Mouse (Mus musculus) hindbrain, embryonic 13.5 days (tissue): ENCODE results near the gene Izumo1r. TPM values are rescaled to one million over a fixed set of nuclear protein-coding genes. Genes with fewer than 3 reads are reported as not detected.

ENCODE experiments used
- ATAC-seq: fragments of 200-750 bp; cut with Nextera tagmentation; 2 replicates; pipeline ENCODE4 v1.8.0; 2017; ENCODE audit warnings: moderate TSS enrichment; ENCODE audit not compliant: low FRiP score
- H3K27ac ChIP-seq: fragments of 300-500 bp; sonication (generic); 2 replicates; pipeline ENCODE4 v1.5.1; 2015; ENCODE audit warnings: inconsistent platforms, mild to moderate bottlenecking, moderate library complexity
- H3K27me3 ChIP-seq: fragments of 300-500 bp; sonication (generic); 2 replicates; pipeline ENCODE4 v1.6.1; 2015; ENCODE audit warnings: mild to moderate bottlenecking, inconsistent platforms
- H3K36me3 ChIP-seq: fragments of 300-500 bp; sonication (generic); 2 replicates; pipeline ENCODE4 v1.6.1; 2015; ENCODE audit warnings: mild to moderate bottlenecking, inconsistent platforms
- H3K4me1 ChIP-seq: fragments of 300-500 bp; sonication (generic); replicated peaks from 2 replicates; pipeline ENCODE4 v1.6.1; 2015; ENCODE audit warnings: inconsistent platforms
- H3K4me2 ChIP-seq: fragments of 300-500 bp; sonication (generic); 2 replicates; pipeline ENCODE4 v1.6.1; 2015; ENCODE audit warnings: inconsistent platforms, mild to moderate bottlenecking, moderate library complexity
- H3K4me3 ChIP-seq: fragments of 300-500 bp; sonication (generic); 2 replicates; pipeline ENCODE4 v1.5.1; 2015; ENCODE audit warnings: mild to moderate bottlenecking, inconsistent platforms
- H3K9ac ChIP-seq: fragments of 300-500 bp; sonication (generic); 2 replicates; pipeline ENCODE4 v1.6.1; 2015; ENCODE audit warnings: mild to moderate bottlenecking, inconsistent platforms
- H3K9me3 ChIP-seq: fragments of 300-500 bp; sonication (generic); 2 replicates; pipeline ENCODE4 v1.6.1; 2016; ENCODE audit warnings: inconsistent platforms
- WGBS: fragments of 180-500 bp; shearing (Covaris S2); methylation state at CpG from one replicate; pipeline ENCODE4 v1.1.7; 2015; 5-methylcytosine and 5-hydroxymethylcytosine counted together
- polyA plus RNA-seq: library from polyadenylated mRNA; unstranded; fragments of >200 nt; fragmentation: Nextera tagmentation; extraction: Ambion mirVana; gene quantifications from 2 replicates; pipeline ENCODE4 v1.2.1, GENCODE M21; 2015

The Izumo1r gene
- polyA plus RNA-seq, 1 experiment from 2014 or later = not detected

DNA sequence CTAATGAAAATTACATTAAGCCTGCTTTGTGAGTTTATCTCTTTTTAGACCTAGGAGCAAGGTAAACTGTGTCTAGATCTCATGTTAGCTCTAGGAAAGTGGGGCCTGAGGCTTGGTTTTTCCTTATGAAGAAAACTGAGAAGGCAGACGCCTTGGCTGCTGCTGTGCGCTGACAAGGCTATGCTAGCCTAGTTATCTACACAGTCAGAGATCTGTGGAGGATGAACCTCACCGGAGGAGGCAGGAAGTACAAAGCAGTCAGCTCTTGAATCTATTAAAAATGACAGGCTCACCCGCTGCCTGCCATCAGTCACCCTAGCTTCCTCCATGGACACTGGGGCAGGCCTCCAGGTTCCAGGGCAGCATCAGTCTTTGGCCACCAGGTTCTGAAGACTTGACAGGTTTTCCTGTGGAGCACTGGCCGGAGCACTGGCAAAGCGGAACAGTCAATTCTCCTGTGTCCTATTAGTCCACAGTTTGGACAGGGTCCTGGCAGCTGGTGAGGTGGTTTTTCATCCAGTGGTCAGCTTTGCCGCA lies 45.5 kb downstream of the Izumo1r start:
- no peak overlapping the region for H3K4me3 ChIP-seq
- ATAC-seq = no peak

DNA sequence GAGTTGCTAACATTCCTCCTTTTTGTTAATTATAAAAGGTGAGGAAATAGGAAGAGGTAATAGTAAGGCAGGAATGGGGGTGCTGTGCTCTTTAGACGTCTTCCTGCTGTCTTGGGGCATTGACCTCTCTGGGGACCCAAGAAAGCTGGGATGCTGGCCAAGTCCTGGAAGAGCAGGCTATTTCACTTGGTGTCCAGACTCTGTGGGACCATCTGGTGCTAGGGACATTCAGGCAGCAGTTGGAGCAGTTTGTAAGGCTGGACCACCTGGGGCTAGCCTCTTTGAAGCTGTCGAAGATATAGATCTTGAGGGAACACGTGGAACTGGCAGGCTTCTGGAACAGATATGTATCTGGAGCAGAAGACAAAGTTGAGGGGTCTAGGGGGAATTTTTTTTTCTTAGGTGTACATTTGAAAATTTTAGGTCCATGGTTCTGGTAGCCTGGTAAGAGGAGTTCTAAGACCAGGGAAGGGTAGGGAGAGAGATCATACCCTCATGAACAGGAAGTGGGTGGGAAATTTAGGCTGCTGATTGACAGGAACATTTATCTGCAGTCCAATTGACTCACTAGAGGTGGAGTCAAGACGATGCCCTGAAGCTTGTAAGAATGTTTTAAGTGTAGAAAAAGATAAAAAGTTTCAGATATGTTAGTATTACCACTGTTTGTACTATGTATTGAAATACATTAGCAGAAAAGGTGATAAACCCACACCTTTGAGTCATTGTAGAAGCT lies 46.7 kb downstream of the Izumo1r start:
- 55% methylated on average over 4 of the region's 4 CpGs for WGBS
- H3K27me3 ChIP-seq = peaks cover 38% of the 10 kb centered on the region
- 0 out of 2 replicates have a peak, but pooled peaks cover under 1% of the 10 kb centered on the region for H3K9me3 ChIP-seq
- H3K4me3 ChIP-seq = no peak overlapping the region
- ATAC-seq = no peak
- H3K4me1 ChIP-seq = peaks cover 15% of the 10 kb centered on the region
- H3K4me2 ChIP-seq = no peak overlapping the region
- H3K27ac ChIP-seq = no peak overlapping the region
- H3K9ac ChIP-seq = no peak overlapping the region
- no peaks in the 10 kb centered on the region for H3K36me3 ChIP-seq

More for the DNA sequence above, 45.5 kb downstream of the Izumo1r start:
- Histone ChIP-seq H3K9ac (no peak overlapping the region), H3K4me2 (no peak overlapping the region), H3K9me3 (no peaks in the 10 kb centered on the region), H3K27me3 (peaks cover 49% of the 10 kb centered on the region), H3K4me1 (peaks cover 15% of the 10 kb centered on the region), H3K27ac (no peak overlapping the region), H3K36me3 (no peaks in the 10 kb centered on the region)
- WGBS = 77% methylated on average over 7 of the region's 7 CpGs

DNA sequence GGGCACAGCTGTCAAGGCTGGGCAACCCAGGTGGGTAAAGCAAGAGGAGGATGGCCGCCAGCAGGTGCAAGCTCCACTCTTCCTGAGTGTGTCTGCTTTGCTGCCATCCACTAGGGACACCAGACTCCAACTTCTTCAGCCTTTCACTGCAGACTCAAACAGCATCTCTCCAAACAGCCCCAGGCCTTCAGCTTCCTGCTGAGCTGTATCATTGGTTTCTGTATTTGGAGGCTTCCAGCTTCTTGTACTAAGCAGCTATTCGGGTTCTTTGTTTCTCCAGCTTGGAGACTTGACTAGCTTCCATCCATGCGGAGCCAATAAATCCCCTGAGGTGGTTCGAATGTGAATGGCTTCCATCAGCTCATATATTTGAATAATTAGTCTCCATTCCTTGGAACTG lies 49.2 kb downstream of the Izumo1r start:
- no peak overlapping the region for H3K9ac ChIP-seq
- H3K36me3 ChIP-seq = no peaks in the 10 kb centered on the region
- peaks cover 19% of the 10 kb centered on the region for H3K27me3 ChIP-seq
- H3K4me3 ChIP-seq = no peak overlapping the region
- H3K27ac ChIP-seq = no peak overlapping the region
- peaks cover 5% of the 10 kb centered on the region; the same call in 1 of the 2 replicates for H3K4me1 ChIP-seq
- no peak overlapping the region for H3K4me2 ChIP-seq
- WGBS = 61% methylated on average over 4 of the region's 4 CpGs
- 0 out of 2 replicates have a peak, but pooled peaks have one; percentile 24 for ATAC-seq
- 0 out of 2 replicates have a peak, but pooled peaks cover 9% of the 10 kb centered on the region for H3K9me3 ChIP-seq

DNA sequence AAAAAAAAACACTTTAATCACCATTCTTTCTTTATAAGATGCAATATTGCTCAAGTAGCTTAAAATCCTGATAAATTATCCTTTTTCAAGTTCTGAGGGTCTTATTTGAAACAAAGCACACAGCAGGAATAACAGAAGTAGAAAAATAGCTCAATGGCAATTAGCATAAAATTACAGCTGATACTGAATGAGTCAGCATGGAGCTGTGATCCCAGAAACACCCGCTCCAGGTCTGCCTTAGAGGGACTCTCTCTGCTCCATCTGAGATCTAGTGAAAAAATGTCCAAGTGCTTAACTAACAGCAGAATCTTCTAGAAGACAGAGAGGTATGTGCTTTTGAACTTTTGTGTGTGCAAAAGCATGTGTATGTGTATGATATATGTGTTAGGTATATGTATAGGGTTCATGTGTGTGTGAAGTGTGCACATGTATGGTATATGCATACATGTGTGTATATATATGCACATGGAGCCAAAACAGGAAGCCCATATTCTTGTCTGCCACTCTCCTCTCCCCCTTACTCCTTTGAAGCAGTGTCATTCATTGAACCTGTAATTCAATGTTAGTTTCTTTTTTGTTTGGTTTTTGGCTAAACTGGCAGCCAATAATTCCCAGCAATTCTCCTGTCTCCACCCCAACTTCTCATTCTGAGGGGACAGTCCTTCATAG lies 55.3 kb downstream of the Izumo1r start:
- no peak overlapping the region for H3K4me2 ChIP-seq
- no peaks in the 10 kb centered on the region for H3K4me1 ChIP-seq
- no peak overlapping the region for H3K4me3 ChIP-seq
- H3K27ac ChIP-seq = no peak overlapping the region
- 0 out of 2 replicates have a peak, but pooled peaks cover 9% of the 10 kb centered on the region for H3K9me3 ChIP-seq
- H3K27me3 ChIP-seq = no peaks in the 10 kb centered on the region
- H3K36me3 ChIP-seq = no peaks in the 10 kb centered on the region
- 68% methylated on average over 1 of the region's 1 CpGs for WGBS
- ATAC-seq = no peak
- H3K9ac ChIP-seq = no peak overlapping the region

DNA sequence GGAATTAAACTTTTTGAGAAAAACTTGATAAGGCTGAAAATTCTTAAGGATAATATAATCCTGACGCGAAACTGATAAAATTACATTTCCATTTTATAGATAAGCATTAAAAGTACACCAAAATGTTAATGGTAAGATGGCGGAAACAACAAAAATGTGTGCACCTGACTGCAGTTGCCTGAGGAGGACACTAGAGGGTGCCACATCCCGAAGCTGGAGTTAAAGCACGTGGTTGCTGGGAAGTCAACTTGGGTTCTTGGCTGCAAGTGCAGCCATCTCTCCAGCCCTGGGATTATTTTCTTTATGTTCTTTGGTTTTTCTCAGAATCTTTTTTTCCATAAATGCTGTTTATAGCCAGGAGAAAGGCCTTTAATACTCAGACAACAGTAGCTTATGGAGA lies 57.3 kb downstream of the Izumo1r start:
- ATAC-seq = no peak
- Histone ChIP-seq H3K36me3 (no peaks in the 10 kb centered on the region), H3K9ac (no peak overlapping the region), H3K27ac (no peak overlapping the region), H3K4me2 (no peak overlapping the region), H3K9me3 (0 out of 2 replicates have a peak, but pooled peaks cover 2% of the 10 kb centered on the region), H3K27me3 (no peaks in the 10 kb centered on the region), H3K4me3 (no peak overlapping the region), H3K4me1 (no peaks in the 10 kb centered on the region)
- WGBS = 52% methylated on average over 5 of the region's 5 CpGs

DNA sequence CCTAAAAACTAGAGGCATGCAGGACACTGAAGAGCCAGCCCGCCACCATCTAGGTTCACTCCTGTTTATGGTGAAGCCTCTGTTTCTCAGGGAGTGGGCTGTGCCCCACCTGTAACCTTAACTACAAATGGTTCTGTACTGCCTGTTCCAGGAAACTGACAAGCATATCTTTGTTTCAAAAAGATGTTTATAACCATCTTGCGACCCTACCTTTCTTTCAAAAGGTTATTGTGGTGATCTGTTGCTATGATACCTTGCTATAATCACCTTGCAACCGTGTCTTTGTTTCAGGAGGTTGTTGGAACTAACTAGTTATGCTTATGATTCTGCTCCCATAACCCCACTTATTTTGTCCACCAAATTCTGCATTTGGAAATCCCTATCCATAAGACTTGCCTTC lies 59.8 kb downstream of the Izumo1r start:
- no peak overlapping the region for H3K27ac ChIP-seq
- H3K4me1 ChIP-seq = peaks cover 6% of the 10 kb centered on the region
- H3K9me3 ChIP-seq = no peaks in the 10 kb centered on the region
- no peaks in the 10 kb centered on the region for H3K36me3 ChIP-seq
- H3K4me2 ChIP-seq = no peak overlapping the region
- H3K4me3 ChIP-seq = no peak overlapping the region
- WGBS = 91% methylated on average over 3 of the region's 3 CpGs
- no peak for ATAC-seq
- no peak overlapping the region for H3K9ac ChIP-seq
- H3K27me3 ChIP-seq = no peaks in the 10 kb centered on the region

DNA sequence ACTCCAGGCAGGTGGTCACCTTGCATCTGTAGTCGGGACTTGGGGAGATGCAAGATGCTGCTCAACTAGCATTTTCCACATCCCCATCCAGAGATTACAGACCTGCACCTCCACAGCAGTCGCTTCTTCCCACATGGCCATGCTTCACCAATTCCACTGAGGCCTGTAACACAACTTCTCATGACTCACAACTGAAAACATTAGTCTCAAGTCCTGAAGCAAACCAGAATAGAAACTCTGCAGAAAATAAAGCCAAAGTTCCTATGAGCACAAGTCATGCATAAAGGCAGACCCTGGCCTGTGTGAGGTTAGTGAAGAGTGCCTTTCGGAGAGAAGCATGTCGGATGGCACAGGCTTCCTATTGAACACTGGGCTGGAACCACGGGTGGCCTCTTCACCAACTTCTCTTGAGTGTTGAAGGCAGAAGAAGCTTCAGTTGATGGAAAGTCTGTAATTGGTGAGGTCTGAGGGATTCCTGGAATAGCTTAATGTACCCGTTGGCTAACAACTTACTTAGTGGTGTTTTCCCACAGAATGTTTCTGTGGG lies 60.4 kb downstream of the Izumo1r start:
- Histone ChIP-seq H3K9ac (no peak overlapping the region), H3K4me3 (no peak overlapping the region), H3K27ac (no peak overlapping the region), H3K4me1 (peaks cover 6% of the 10 kb centered on the region), H3K4me2 (no peak overlapping the region), H3K9me3 (no peaks in the 10 kb centered on the region), H3K27me3 (no peaks in the 10 kb centered on the region), H3K36me3 (no peaks in the 10 kb centered on the region)
- no peak for ATAC-seq
- WGBS = 94% methylated on average over 6 of the region's 6 CpGs

DNA sequence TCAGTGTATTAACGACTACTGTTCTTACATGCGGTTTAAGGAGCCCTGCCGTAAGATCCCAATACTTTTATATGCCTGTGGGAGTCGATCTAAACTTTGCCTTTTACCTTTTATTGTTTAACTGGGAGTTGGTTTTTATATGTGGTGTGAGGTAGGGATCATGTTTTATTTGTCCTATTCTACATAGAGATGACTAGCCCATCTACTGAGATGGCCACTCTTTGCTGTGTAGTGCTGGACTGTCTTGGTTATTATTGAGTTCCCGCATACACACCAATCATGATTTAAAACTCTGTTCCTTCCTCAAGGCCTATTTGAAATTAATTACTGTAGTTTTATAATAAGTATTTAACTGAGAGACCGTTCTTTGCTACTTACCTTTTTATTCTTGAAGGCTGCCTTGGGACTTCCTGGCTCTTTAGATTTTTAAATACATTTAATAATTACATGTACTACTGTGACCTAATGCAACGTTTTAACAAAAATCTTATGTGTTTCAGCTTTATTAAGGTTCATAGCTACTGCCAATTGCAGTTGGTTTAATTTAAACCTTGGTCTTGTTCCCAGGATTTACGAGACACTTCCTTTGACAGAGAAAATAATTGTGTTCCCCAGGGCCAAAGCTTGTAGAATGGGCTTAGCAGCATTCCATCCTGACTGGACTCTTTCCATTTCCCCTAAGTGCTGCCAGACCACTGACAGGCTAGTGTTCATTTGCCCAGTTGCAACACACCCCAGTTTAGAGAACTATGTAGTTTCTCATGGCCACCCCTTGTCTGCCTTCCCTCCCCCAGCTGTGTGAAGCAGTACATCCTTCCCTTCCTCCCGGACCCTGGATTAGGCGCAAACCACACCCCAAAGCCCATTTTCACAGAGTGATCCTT lies 61.6 kb downstream of the Izumo1r start:
- ATAC-seq = no peak
- no peaks in the 10 kb centered on the region for H3K27me3 ChIP-seq
- H3K9ac ChIP-seq = no peak overlapping the region
- no peaks in the 10 kb centered on the region for H3K36me3 ChIP-seq
- H3K4me2 ChIP-seq = no peak overlapping the region
- H3K4me1 ChIP-seq = peaks cover 6% of the 10 kb centered on the region
- H3K4me3 ChIP-seq = no peak overlapping the region
- WGBS = 85% methylated on average over 10 of the region's 10 CpGs
- no peak overlapping the region for H3K27ac ChIP-seq
- H3K9me3 ChIP-seq = no peaks in the 10 kb centered on the region

DNA sequence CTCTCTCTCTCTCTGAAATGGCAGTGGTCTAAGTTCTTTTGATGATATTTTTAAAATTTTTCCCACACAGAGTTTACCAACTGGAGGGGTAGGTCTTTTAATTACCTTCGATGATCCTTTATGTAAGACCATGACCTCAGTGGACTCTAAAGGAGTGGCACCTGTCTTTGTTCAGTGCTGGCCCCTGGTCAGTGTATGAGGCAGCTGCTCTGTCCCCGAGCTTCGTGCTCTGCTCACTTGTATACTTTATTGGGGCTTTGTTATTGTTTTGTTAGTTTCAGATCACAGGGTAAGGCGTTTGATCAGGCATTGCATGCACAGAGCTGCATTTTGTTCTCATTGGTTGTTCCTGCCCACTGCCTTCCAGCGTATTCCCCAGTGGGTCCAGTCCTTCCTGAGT lies 63.8 kb downstream of the Izumo1r start:
- Histone ChIP-seq H3K4me1 (peaks cover 6% of the 10 kb centered on the region), H3K36me3 (peaks cover 15% of the 10 kb centered on the region), H3K4me3 (no peak overlapping the region), H3K27me3 (no peaks in the 10 kb centered on the region), H3K27ac (no peak overlapping the region), H3K9me3 (no peaks in the 10 kb centered on the region), H3K4me2 (no peak overlapping the region), H3K9ac (no peak overlapping the region)
- no peak for ATAC-seq
- 77% methylated on average over 5 of the region's 5 CpGs for WGBS

DNA sequence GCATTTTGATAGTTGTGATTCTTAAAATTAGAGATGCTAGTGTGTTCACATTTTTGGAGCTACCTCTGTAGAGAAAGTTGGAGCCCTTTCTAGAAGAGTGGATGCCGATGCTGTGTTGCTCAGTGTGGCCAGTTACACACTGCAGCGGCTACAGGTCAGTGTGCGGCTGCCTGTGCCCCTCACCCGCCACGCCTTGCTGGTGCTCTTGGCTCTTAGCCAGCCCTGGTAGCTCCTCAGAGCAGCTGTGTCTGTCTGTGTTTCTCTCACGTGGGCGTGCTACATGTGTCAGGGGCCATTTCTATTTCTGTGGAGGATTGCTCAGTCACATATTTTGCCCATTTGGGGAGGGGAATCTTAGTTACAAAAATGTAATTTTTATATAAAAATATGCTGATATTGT lies 64.2 kb downstream of the Izumo1r start:
- H3K27me3 ChIP-seq = no peaks in the 10 kb centered on the region
- H3K36me3 ChIP-seq = peaks cover 20% of the 10 kb centered on the region
- no peak overlapping the region for H3K4me2 ChIP-seq
- no peak overlapping the region for H3K27ac ChIP-seq
- no peak overlapping the region for H3K4me3 ChIP-seq
- no peaks in the 10 kb centered on the region for H3K9me3 ChIP-seq
- 30% methylated on average over 7 of the region's 7 CpGs for WGBS
- H3K4me1 ChIP-seq = peaks cover 6% of the 10 kb centered on the region
- no peak overlapping the region for H3K9ac ChIP-seq
- no peak for ATAC-seq
